Mouse (Mus musculus) retina, postnatal 7 days (tissue): Measurements from ENCODE around the gene Bod1l.
A peak's percentile ranks its signal among the peaks of the same experiment; 100 is the strongest.

Source experiments
- DNase-seq: peaks from one replicate; pipeline ENCODE4 v3.0.0-alpha.2; 2012; ENCODE audit warnings: low read depth, low spot score

The Bod1l gene

DNA sequence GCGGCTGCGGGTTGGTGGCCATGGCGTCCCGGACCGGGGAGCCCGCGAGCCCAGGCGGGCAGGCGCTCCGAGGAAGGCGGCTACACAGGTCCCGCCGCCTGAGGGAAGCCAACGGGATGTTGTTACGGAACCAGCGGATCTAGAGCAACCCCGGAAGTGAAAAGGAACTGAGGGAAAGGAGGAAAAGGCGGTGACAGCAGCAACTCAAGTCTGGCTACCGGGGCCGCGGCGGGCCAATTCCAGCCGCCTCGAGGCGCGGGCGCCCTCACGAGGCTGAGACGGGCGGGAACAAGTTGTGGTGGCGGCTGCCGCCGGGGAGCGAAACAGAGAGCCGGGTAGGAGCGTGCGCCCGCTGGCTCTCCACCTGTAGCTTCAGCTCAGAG is at the start of gene Bod1l:
Gene Bod1l, minus strand, starts transcription at position 169 of the 383 bp plus-strand sequence.
- peak; percentile 87 for DNase-seq

GRCm38 (mm10) chr5:41893351-41893750 is 49.2 kb upstream of the Bod1l start:
- no peak for DNase-seq

DNA sequence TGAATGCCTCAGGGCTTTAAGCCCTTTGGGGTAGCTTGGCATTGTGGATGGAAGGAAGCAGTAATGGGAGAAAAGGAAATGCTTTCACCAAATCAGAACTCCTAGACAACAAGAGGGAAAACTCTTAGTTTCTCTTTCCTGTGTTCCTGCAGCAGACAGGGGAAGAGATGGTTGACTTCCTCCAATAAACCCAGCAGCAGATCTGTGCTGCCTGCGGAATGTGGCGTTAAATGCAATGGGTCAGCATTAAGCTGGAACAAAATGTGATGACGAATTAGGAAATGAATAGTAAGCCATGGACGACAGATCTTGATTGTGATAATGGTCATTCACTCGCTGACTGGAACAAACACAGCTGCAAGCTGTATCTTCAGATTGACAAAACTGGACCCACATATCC is 46.8 kb upstream of the Bod1l start:
- no peak for DNase-seq

GRCm38 (mm10) chr5:41889245-41889849 is 45.2 kb upstream of the Bod1l start:
- no peak for DNase-seq

DNA sequence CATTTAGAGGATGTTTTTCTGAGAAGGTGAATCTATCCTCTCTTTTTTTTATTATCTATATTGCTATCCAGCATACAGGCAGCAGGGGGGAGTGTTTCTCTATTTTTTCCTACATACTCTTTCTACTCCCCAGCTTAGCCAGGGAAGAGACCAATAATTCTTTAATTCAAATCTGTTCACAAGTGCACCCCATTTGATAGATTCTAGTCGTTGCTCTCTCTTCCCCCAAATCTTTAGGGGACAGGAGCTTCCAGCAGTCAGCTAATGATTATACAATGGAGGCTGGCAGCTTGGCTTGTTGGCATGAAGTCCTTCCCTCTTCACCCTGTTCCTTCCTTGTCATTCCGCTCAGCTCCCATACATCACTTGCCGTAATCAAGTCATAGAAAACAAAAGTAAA is 44.7 kb upstream of the Bod1l start:
- DNase-seq = peak; percentile 23

- DNase-seq = peak; percentile 33
Measured at GRCm38 (mm10) chr5:41887738-41888137, 43.6 kb upstream of the Bod1l start.

GRCm38 (mm10) chr5:41884563-41884962 is 40.4 kb upstream of the Bod1l start:
- DNase-seq = peak; percentile 46

GRCm38 (mm10) chr5:41871164-41871563 is 27.0 kb upstream of the Bod1l start:
- DNase-seq = no peak

GRCm38 (mm10) chr5:41855781-41856180 is 11.7 kb upstream of the Bod1l start:
- DNase-seq = no peak

- no peak for DNase-seq
Measured at GRCm38 (mm10) chr5:41845558-41845937, 1.4 kb upstream of the Bod1l start.

GRCm38 (mm10) chr5:41844820-41845557 is 874 bp upstream of the Bod1l start:
- no peak for DNase-seq

DNA sequence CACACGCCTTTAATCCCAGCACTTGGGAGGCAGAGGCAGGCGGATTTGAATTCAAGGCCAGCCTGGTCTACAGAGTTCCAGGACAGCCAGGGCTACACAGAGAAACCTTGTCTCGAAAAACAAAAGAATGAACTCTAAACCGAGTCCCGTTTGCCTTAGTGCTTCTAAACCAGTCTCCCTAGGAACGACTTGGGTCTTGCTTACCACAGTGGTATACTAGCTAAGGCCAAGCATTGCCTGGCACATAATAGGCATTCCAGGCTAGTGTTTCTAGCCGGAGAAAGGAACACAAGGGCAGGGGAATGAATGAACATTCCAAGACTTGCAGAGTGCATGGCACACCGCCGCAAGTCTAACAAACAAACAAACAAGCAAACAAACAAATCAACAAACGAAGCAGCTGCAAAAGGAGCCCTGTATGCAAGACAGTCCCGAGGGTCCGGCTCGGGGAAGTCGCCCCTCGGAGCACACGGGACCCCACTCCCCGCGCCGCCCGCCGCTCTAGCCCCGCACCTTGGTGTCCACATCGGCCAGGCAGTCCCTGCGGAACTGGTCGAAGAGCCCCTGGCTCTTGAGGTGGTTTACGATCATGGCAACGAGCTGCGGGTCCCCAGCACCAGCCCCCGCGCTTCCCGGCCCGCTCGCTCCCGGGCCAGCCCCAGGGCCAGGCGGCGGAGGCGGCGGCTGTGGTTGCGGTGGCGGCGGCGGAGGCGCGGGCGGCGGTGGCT is 532 bp downstream of the Bod1l start:
- no peak for DNase-seq

DNA sequence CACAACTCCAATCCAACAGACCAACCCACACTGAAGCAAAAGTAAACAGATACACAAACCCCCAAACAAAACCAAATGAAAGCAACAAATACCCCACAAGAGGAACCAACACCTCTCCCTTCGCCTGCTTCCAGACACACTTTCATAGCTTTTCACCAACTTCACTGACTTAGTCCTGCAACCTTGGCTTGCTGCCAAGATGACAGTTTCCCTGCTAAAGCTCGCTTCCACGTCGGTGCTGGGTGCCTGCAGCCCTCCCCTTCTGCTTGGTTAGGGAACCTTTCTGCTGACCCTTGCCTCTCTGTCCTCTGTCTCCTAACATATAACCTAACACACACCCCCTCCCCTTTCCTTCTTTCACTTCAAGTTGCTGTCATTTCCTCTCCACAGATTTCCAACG is 1.4 kb downstream of the Bod1l start:
- DNase-seq = no peak

- no peak for DNase-seq
Measured at GRCm38 (mm10) chr5:41841735-41842134, 2.4 kb downstream of the Bod1l start.

GRCm38 (mm10) chr5:41830100-41830499 is 14.0 kb downstream of the Bod1l start:
- DNase-seq = no peak

DNA sequence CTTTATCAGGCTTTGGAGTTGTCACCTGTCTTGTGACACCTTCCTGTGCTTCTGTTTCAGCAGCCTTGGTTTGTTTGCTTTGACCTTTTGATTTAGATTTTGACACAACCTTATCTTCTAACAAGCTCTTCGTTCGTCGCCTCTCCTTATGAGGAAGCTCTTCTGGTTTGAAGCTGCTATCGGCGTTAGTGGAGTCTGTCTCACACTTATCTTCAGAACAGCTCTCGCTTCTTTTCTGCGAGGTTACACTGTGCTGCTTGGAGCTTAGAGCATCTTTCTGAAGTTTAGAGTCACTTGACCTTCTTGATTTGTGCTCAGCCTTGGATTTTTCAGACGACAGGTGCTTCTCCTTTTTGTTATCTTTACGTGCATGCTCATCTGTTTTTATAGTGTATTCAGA is 23.0 kb downstream of the Bod1l start:
- no peak for DNase-seq

GRCm38 (mm10) chr5:41820530-41820929 is 23.6 kb downstream of the Bod1l start:
- no peak for DNase-seq

DNA sequence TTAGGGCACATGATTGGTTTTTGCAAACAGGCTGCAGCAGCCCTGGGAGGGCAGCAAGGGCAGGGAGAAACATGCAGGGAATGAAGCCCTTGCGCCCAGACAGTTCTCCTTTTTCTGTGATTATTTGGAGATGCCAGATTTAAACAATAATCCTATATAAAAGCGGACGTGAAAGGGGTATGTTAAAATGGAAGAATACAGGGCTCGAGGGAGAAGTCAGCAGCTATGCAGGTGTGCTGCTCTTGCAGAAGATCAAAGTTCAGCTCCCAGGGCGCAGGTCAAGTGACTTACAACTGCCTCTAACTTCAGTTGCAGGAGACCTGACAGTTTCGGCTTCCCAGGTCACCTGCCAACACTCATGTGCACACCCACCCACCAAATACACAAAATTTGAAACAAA is 31.6 kb downstream of the Bod1l start:
- DNase-seq = no peak

- DNase-seq = no peak
Measured at GRCm38 (mm10) chr5:41811279-41811678, 32.8 kb downstream of the Bod1l start.

DNA sequence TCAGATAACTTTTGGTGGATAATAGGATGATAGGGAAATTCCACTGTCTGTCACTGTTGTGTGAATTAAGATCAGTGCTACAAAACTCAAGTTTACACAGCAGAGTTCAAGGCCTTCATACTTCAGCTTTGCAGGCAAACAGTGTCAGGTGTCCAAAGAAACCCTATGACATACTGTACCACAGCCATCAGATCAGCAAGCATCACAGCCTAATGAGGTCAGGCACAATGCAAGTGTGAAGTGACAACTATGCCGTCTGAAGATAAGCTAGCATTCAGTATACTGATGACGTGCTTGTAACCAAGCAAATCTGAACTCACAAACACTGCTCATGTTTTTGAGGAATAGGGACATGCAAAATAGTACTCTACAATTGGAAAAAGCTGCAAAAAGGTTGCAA is 36.7 kb downstream of the Bod1l start:
- DNase-seq = no peak

DNA sequence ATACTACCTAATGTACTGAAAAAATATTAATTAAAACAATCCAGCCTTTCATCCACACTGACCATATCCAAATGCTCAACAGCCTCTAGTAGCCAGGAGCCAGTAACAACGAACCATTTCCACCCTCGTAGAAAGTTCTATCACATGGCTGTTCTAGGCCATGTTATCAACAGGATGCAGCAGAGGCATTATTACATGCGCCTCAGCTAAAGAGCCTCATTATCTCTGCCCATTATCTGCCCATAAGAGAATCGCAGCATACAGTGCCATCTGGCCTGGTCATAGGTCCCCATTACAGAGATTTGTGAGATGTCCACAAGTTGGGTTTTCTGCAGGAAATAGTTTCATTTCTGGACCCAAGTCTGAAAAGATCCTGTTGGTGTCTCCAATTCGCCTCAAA is 37.9 kb downstream of the Bod1l start:
- DNase-seq = no peak

- DNase-seq = no peak
Measured at GRCm38 (mm10) chr5:41805085-41805484, 39.0 kb downstream of the Bod1l start.

GRCm38 (mm10) chr5:41804643-41805042 is 39.5 kb downstream of the Bod1l start:
- DNase-seq = no peak
